Mouse (Mus musculus): ENCODE data around the gene Vmn1r10. TPM values are rescaled to one million over a fixed set of nuclear protein-coding genes. Genes with fewer than 3 reads are reported as not detected.

Gene Vmn1r10
- polyA plus RNA-seq (2015; fragmentation: Nextera tagmentation; extraction: Ambion mirVana) = not detected in 2 replicates

- no peak for ATAC-seq (replicated peaks; ENCODE audit: insufficient number of reproducible peaks, insufficient read depth, low FRiP score, low read depth)
- Histone ChIP-seq H3K4me3 (no peak within 1 kb of the TSS), H3K4me2 (no peak within 1 kb of the TSS), H3K36me3 (no peaks in the 10 kb centered on the region), H3K9ac (no peak within 1 kb of the TSS), H3K27ac (no peak within 1 kb of the TSS), H3K27me3 (no peaks in the 10 kb centered on the region), H3K4me1 (replicated peaks) (no peaks in the 10 kb centered on the region), H3K9me3 (replicated peaks) (no peaks in the 10 kb centered on the region)
- 80% methylated on average over 3 of the region's 3 CpGs for WGBS
Observed at GRCm38 (mm10) chr6:57109154-57109553, at the start of gene Vmn1r10. Gene Vmn1r10 (plus strand): TSS chr6:57109454.

GRCm38 (mm10) chr6:57063730-57064129, 45.5 kb upstream of the Vmn1r10 start:
- Histone ChIP-seq H3K4me2 (no peak overlapping the region), H3K4me3 (no peak overlapping the region)

GRCm38 (mm10) chr6:57066487-57066886, 42.8 kb upstream of the Vmn1r10 start, which contains the start of gene Vmn1r9:
Gene Vmn1r9 (plus strand): TSS chr6:57066787.
- 75% methylated on average over 2 of the region's 2 CpGs for WGBS
- ATAC-seq (replicated peaks; ENCODE audit: insufficient number of reproducible peaks, insufficient read depth, low FRiP score, low read depth) = no peak
- Histone ChIP-seq H3K36me3 (no peaks in the 10 kb centered on the region), H3K9ac (no peak within 1 kb of the TSS), H3K27ac (no peak within 1 kb of the TSS), H3K27me3 (no peaks in the 10 kb centered on the region), H3K9me3 (replicated peaks) (no peaks in the 10 kb centered on the region), H3K4me2 (no peak within 1 kb of the TSS), H3K4me3 (no peak within 1 kb of the TSS), H3K4me1 (replicated peaks) (no peaks in the 10 kb centered on the region)

More at GRCm38 (mm10) chr6:57063730-57064129, 45.5 kb upstream of the Vmn1r10 start:
- no peaks in the 10 kb centered on the region for H3K27me3 ChIP-seq
- no peak overlapping the region for H3K9ac ChIP-seq
- H3K9me3 ChIP-seq (replicated peaks) = no peaks in the 10 kb centered on the region
- H3K27ac ChIP-seq = no peak overlapping the region
- H3K4me1 ChIP-seq (replicated peaks) = no peaks in the 10 kb centered on the region
- ATAC-seq (replicated peaks; ENCODE audit: insufficient number of reproducible peaks, insufficient read depth, low FRiP score, low read depth) = no peak
- H3K36me3 ChIP-seq = no peaks in the 10 kb centered on the region

DNA sequence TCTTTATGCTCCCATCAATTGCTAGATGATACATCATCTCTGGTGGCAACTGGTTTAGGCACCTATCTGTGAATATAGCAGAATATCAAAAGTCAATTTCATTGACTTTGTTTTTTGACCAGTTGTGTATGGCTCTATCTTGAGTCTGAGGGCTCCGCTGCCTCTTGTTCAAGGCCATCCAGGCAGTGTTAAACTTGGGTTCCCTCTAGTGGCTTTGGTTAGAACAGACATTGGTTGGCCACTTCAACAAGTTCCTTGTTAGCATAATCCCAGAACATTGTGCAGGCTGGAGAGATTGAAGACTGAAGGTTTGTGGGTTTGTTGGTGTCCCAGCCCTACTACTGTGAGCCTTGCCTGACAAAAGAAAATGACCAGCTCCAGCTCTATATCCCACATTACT, 2.9 kb upstream of the Vmn1r10 start:
- Histone ChIP-seq H3K36me3 (no peaks in the 10 kb centered on the region), H3K9ac (no peak overlapping the region), H3K27me3 (no peaks in the 10 kb centered on the region), H3K27ac (no peak overlapping the region), H3K4me2 (no peak overlapping the region), H3K4me3 (no peak overlapping the region), H3K9me3 (replicated peaks) (no peaks in the 10 kb centered on the region), H3K4me1 (replicated peaks) (no peaks in the 10 kb centered on the region)
- no peak for ATAC-seq (replicated peaks; ENCODE audit: insufficient number of reproducible peaks, insufficient read depth, low FRiP score, low read depth)
- WGBS = 58% methylated on average over 1 of the region's 1 CpGs

- H3K36me3 ChIP-seq = no peaks in the 10 kb centered on the region
- H3K4me1 ChIP-seq (replicated peaks) = no peaks in the 10 kb centered on the region
- no peak within 1 kb of the TSS for H3K4me3 ChIP-seq
- H3K27ac ChIP-seq = no peak within 1 kb of the TSS
- H3K4me2 ChIP-seq = no peak within 1 kb of the TSS
- no peak within 1 kb of the TSS for H3K9ac ChIP-seq
- 62% methylated on average over 1 of the region's 1 CpGs for WGBS
- no peaks in the 10 kb centered on the region for H3K9me3 ChIP-seq (replicated peaks)
- H3K27me3 ChIP-seq = no peaks in the 10 kb centered on the region
- no peak for ATAC-seq (replicated peaks; ENCODE audit: insufficient number of reproducible peaks, insufficient read depth, low FRiP score, low read depth)
Observed at GRCm38 (mm10) chr6:57133155-57133554, 23.9 kb downstream of the Vmn1r10 start, which contains the start of gene Vmn1r11. Gene Vmn1r11 (plus strand): TSS chr6:57133455.

- WGBS = 67% methylated on average over 2 of the region's 2 CpGs
- Histone ChIP-seq H3K4me1 (replicated peaks) (no peaks in the 10 kb centered on the region), H3K9ac (no peak within 1 kb of the TSS), H3K36me3 (no peaks in the 10 kb centered on the region), H3K9me3 (replicated peaks) (no peaks in the 10 kb centered on the region), H3K27me3 (no peaks in the 10 kb centered on the region), H3K27ac (no peak within 1 kb of the TSS), H3K4me2 (no peak within 1 kb of the TSS), H3K4me3 (no peak within 1 kb of the TSS)
- ATAC-seq (replicated peaks; ENCODE audit: insufficient number of reproducible peaks, insufficient read depth, low FRiP score, low read depth) = no peak
Observed at GRCm38 (mm10) chr6:57156619-57157018, 47.4 kb downstream of the Vmn1r10 start, which contains the start of gene Vmn1r12. Gene Vmn1r12 (plus strand): TSS chr6:57156919.

Other genes starting within 250 kb of the Vmn1r10 start
- 64.4 and 71.7 TPM in 2 replicates for gene Nt5c3, start 185.5 kb upstream of the Vmn1r10 start, polyA plus RNA-seq (2015; fragmentation: Nextera tagmentation; extraction: Ambion mirVana)
- 0.10 and 0.21 TPM in 2 replicates for gene Vmn1r4, start 185.4 kb upstream of the Vmn1r10 start, polyA plus RNA-seq (2015; fragmentation: Nextera tagmentation; extraction: Ambion mirVana)
- not detected in 2 replicates for gene Vmn1r5, start 139.2 kb upstream of the Vmn1r10 start, polyA plus RNA-seq (2015; fragmentation: Nextera tagmentation; extraction: Ambion mirVana)
- gene Vmn1r6, start 112.2 kb upstream of the Vmn1r10 start, polyA plus RNA-seq (2015; fragmentation: Nextera tagmentation; extraction: Ambion mirVana) = not detected in 2 replicates
- not detected in 2 replicates for gene Vmn1r7, start 84.1 kb upstream of the Vmn1r10 start, polyA plus RNA-seq (2015; fragmentation: Nextera tagmentation; extraction: Ambion mirVana)
- not detected in 2 replicates for gene Vmn1r8, start 77.2 kb upstream of the Vmn1r10 start, polyA plus RNA-seq (2015; fragmentation: Nextera tagmentation; extraction: Ambion mirVana)
- not detected in 2 replicates for gene Vmn1r9, start 42.7 kb upstream of the Vmn1r10 start, polyA plus RNA-seq (2015; fragmentation: Nextera tagmentation; extraction: Ambion mirVana)
- not detected in 2 replicates for gene Vmn1r11, start 24.0 kb downstream of the Vmn1r10 start, polyA plus RNA-seq (2015; fragmentation: Nextera tagmentation; extraction: Ambion mirVana)
- gene Vmn1r12, start 47.5 kb downstream of the Vmn1r10 start, polyA plus RNA-seq (2015; fragmentation: Nextera tagmentation; extraction: Ambion mirVana) = not detected in 2 replicates
- not detected in 2 replicates for gene Vmn1r13, start 93.8 kb downstream of the Vmn1r10 start, polyA plus RNA-seq (2015; fragmentation: Nextera tagmentation; extraction: Ambion mirVana)
- not detected in 2 replicates for gene Vmn1r14, start 122.2 kb downstream of the Vmn1r10 start, polyA plus RNA-seq (2015; fragmentation: Nextera tagmentation; extraction: Ambion mirVana)
- gene Vmn1r15, start 148.5 kb downstream of the Vmn1r10 start, polyA plus RNA-seq (2015; fragmentation: Nextera tagmentation; extraction: Ambion mirVana) = not detected in 2 replicates
- not detected in 2 replicates for gene Vmn1r16, start 220.0 kb downstream of the Vmn1r10 start, polyA plus RNA-seq (2015; fragmentation: Nextera tagmentation; extraction: Ambion mirVana)

Data from heart, embryonic 15.5 days (tissue).